Mouse (Mus musculus): ENCODE data around the gene Psen2. TPM values are rescaled to one million over a fixed set of nuclear protein-coding genes. Genes with fewer than 3 reads are reported as not detected.

Psen2 gene
- polyA plus RNA-seq, 1 experiment from 2014 or later: 15.6 TPM

DNA sequence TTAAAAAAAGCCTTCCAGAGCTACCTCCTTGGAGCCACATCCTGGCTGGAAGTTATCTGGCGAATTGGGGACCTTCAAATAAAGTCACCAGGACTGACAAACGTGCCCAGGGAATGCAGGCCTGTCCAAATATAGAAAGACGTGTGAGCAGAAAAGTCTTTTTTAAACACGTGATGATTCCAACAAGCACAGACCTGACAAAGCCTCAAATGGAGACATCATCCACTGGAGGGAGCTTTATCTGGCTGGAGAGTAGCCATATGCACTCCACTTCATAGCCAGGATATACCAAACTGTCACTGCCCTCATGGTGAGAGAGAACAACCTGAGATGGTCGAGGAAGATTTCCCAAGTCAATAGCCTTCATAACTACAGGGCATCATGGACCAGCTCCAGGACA lies 77.4 kb downstream of the Psen2 start:
- Histone ChIP-seq H3K4me3 (no peak overlapping the region), H3K36me3 (no peaks in the 10 kb centered on the region), H3K27me3 (ENCODE audit: insufficient read depth, poor library complexity, severe bottlenecking) (peaks cover 5% of the 10 kb centered on the region; the same call in 1 of the 2 replicates), H3K4me1 (peaks cover 26% of the 10 kb centered on the region), H3K27ac (peak overlapping the region; percentile 72), H3K9me3 (no peaks in the 10 kb centered on the region)
- WGBS: 57% methylated on average over 5 of the region's 5 CpGs
- no peak for DNase-seq (ENCODE audit: low spot score)

DNA sequence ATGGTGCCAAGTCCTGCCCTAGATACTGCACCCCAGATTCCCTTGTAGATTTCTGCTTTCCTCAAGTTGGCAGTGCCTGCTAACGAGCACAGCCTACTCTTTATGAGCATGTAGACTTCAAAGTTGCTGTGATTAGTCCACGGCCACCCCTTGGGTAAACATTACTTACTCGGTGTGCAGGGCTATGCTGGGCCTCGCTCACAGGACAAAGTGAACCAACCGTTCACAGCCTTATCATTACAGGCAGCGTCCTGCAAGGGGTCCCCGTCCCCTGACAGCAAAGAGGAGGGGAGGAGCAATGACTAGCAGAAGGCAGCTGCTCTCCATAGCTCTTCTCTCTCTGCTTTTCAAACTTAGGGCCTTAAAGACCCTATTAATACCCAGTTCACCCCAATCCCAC lies 78.5 kb downstream of the Psen2 start:
- 33% methylated on average over 7 of the region's 7 CpGs for WGBS
- H3K27ac ChIP-seq: peak overlapping the region; percentile 72; the same call in 1 of the 2 replicates
- H3K4me1 ChIP-seq: peaks cover 31% of the 10 kb centered on the region

DNA sequence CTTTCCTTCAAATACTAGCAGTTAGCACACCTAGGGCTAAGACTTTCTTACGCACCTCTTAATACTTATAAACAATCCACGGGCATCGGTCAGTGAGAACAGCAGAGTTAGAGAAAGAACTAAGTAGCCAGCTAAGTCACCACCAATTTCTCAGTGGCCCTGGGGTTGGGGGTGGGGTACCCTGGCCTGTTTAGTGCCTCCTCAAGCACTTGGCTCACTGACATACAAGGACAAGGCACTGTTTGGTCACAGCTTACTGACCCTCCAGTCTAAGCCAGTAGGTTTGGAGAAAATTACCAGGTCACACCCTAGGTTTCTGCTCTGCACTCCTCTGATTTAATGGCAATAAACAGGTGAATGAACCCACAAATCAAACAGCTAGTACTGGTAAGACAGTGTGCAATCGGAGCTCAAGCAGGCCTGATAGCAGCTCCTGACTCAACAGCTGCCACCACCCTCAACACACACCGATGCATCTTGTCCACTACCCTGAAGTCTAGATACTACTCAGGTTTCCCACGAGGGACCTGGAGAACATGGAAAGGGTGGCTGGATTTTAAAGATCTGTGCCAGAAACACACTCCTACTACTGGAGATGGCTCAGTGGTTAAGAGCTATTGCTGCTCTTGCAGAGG lies 79.6 kb downstream of the Psen2 start:
- Histone ChIP-seq H3K36me3 (no peaks in the 10 kb centered on the region), H3K4me1 (peaks cover 33% of the 10 kb centered on the region), H3K9me3 (no peaks in the 10 kb centered on the region), H3K27ac (no peak overlapping the region), H3K27me3 (ENCODE audit: insufficient read depth, poor library complexity, severe bottlenecking) (0 out of 2 replicates have a peak, but pooled peaks cover 2% of the 10 kb centered on the region), H3K4me3 (no peak overlapping the region)
- WGBS: 84% methylated on average over 6 of the region's 6 CpGs
- DNase-seq (ENCODE audit: low spot score): no peak

More for the DNA sequence above, 78.5 kb downstream of the Psen2 start:
- Histone ChIP-seq H3K27me3 (ENCODE audit: insufficient read depth, poor library complexity, severe bottlenecking) (no peaks in the 10 kb centered on the region), H3K9me3 (no peaks in the 10 kb centered on the region), H3K36me3 (no peaks in the 10 kb centered on the region), H3K4me3 (no peak overlapping the region)
- no peak for DNase-seq (ENCODE audit: low spot score)

DNA sequence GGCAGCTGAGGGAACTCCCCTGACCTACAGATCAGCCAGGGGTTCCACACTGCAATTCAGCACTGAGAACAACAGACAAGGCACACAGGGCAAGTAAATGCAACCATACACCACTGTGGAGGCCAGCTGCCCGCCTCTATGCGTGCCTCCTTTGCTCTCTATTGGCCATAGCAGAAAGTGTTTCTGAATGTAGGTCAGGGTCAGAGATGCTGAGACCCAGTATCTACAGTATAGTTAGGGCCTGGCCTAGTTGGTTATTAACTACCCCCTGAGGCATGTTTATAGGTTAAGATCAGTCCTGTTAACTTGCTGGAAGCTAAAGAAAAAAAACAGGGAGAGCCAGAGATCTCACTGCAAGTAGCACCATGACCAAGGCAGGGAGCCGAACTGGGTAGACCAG lies 80.5 kb downstream of the Psen2 start:
- peaks cover 33% of the 10 kb centered on the region for H3K4me1 ChIP-seq
- WGBS: 72% methylated on average over 3 of the region's 3 CpGs

DNA sequence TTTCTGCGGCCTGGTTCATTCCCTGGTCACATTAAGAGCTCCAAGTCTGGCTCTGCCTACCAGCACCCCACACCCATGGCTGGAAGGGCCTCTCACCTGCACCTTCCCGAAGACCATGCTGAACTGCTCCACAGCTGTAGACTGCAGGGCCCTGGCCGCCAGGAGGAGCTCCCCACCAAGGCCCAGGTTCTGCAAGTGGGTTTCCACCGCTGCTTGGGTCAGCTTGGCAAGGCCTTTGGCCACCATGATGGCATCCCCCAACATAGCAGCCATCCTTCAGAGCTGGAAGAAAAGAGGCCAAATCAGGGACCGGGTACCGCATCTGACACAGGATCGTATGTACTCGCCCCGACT lies 81.3 kb downstream of the Psen2 start:
- H3K4me1 ChIP-seq: peaks cover 33% of the 10 kb centered on the region
- 0 out of 2 replicates have a peak, but pooled peaks cover 6% of the 10 kb centered on the region for H3K27me3 ChIP-seq (ENCODE audit: insufficient read depth, poor library complexity, severe bottlenecking)
- no peak overlapping the region for H3K4me3 ChIP-seq
- WGBS: 85% methylated on average over 9 of the region's 9 CpGs
- H3K9me3 ChIP-seq: no peaks in the 10 kb centered on the region
- no peaks in the 10 kb centered on the region for H3K36me3 ChIP-seq
- H3K27ac ChIP-seq: no peak overlapping the region
- DNase-seq (ENCODE audit: low spot score): no peak

More for the DNA sequence above, 80.5 kb downstream of the Psen2 start:
- 0 out of 2 replicates have a peak, but pooled peaks cover 6% of the 10 kb centered on the region for H3K27me3 ChIP-seq (ENCODE audit: insufficient read depth, poor library complexity, severe bottlenecking)
- no peak for DNase-seq (ENCODE audit: low spot score)
- no peaks in the 10 kb centered on the region for H3K36me3 ChIP-seq
- H3K27ac ChIP-seq: no peak overlapping the region
- H3K4me3 ChIP-seq: no peak overlapping the region
- H3K9me3 ChIP-seq: no peaks in the 10 kb centered on the region

DNA sequence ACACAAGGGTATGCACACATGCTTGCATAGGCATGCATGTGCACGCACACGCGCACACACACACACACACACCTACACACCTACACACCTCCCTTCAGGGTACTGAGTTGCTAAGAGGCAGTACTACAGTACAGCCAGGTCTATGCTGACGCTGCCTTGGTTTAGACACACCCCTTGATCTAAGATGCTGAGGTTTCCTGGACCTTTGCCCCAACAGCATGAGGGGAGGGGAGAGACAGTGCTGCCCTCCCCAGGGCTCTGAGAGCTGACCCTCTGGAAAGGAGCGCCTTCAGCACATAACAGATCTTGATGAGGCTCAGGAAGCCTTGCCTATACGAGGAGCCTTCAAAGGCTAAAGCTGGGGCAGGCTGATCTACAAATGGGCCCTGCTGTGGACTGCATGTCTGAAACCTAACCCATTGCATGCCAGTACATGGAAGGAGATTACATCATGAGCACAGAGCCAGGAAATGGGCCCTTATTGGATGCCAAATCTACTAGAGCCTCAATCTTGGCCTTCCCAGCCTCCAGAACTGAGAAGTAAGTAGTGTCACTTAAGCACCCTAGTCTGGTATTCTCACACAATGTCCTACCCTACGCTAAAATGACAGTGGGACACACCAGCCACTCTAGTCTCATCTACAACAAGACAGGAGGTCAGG lies 81.8 kb downstream of the Psen2 start:
- peaks cover 30% of the 10 kb centered on the region for H3K4me1 ChIP-seq
- no peaks in the 10 kb centered on the region for H3K36me3 ChIP-seq
- no peaks in the 10 kb centered on the region for H3K9me3 ChIP-seq
- H3K4me3 ChIP-seq: no peak overlapping the region
- no peak overlapping the region for H3K27ac ChIP-seq
- 84% methylated on average over 7 of the region's 7 CpGs for WGBS
- 0 out of 2 replicates have a peak, but pooled peaks cover 6% of the 10 kb centered on the region for H3K27me3 ChIP-seq (ENCODE audit: insufficient read depth, poor library complexity, severe bottlenecking)
- no peak for DNase-seq (ENCODE audit: low spot score)

DNA sequence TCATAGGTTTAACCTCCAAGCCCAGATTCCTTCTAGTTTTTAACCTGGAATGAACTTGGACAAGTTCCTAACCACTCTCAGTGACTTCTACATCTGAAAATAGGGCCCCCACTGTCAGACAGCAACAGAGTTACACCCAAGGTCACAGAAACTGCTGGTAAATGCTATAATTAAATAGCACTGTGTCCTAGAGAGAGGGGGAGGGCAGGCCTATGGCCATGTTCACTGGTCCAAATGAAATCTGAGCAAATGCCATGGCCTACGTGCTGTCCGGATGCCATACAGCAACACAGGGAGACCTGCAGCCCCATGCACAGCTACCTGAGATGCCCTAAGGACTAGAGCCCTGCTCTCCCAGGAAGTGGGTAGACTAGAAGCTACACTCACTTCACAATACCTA lies 83.4 kb downstream of the Psen2 start:
- WGBS: 80% methylated on average over 2 of the region's 2 CpGs
- peak overlapping the region; percentile 47; the same call in 1 of the 2 replicates for H3K27ac ChIP-seq

DNA sequence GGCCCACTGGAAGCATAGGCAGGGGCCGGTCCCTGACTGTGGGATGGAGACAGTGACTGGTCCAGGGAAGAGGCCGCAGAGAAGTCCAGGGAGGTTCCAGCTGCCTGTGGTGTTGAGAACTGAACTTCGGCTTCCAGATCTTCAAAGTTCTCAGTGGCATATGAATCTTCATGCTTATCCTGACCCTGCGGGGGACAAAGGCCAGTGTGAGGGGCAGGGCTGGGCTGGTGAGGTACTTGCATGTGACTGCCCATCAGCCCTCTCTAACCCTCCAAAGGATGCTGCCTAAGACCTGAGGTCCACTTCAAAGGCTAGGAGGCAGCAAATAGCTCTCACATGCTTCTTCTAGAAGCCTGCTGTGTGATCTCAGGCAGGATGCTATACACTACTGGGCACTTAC lies 84.1 kb downstream of the Psen2 start:
- Histone ChIP-seq H3K4me1 (peaks cover 10% of the 10 kb centered on the region; the same call in 1 of the 2 replicates), H3K27ac (no peak overlapping the region), H3K4me3 (no peak overlapping the region), H3K27me3 (ENCODE audit: insufficient read depth, poor library complexity, severe bottlenecking) (peaks cover 6% of the 10 kb centered on the region; the same call in 1 of the 2 replicates), H3K36me3 (no peaks in the 10 kb centered on the region), H3K9me3 (no peaks in the 10 kb centered on the region)
- WGBS: 88% methylated on average over 4 of the region's 4 CpGs
- no peak for DNase-seq (ENCODE audit: low spot score)

More for the DNA sequence above, 83.4 kb downstream of the Psen2 start:
- DNase-seq (ENCODE audit: low spot score): no peak
- Histone ChIP-seq H3K9me3 (no peaks in the 10 kb centered on the region), H3K4me1 (peaks cover 14% of the 10 kb centered on the region), H3K36me3 (no peaks in the 10 kb centered on the region), H3K4me3 (no peak overlapping the region), H3K27me3 (ENCODE audit: insufficient read depth, poor library complexity, severe bottlenecking) (0 out of 2 replicates have a peak, but pooled peaks cover 6% of the 10 kb centered on the region)

DNA sequence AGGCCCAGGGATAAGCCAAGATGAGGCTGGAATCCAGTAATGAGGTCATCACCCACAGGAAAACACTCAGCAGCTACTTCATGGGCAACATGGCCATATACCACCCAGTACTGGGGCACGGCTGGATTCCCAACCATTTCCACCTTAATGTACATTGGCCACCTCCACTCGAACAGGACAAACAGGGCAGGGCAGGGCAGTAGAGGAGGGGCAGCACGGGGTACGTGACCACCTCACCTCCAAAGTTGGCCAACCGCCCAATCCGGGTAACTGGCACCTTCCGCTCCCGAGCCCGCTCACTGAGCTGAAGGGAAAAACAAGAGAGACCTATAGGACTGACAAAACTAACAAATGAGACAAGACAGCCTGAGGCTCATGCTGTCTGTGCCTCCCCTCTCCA lies 84.9 kb downstream of the Psen2 start:
- 88% methylated on average over 9 of the region's 9 CpGs for WGBS
- peaks cover 6% of the 10 kb centered on the region; the same call in 1 of the 2 replicates for H3K27me3 ChIP-seq (ENCODE audit: insufficient read depth, poor library complexity, severe bottlenecking)
- no peaks in the 10 kb centered on the region for H3K9me3 ChIP-seq

More for the DNA sequence above, 84.9 kb downstream of the Psen2 start:
- DNase-seq (ENCODE audit: low spot score): no peak
- peaks cover 10% of the 10 kb centered on the region; the same call in 1 of the 2 replicates for H3K4me1 ChIP-seq
- H3K27ac ChIP-seq: no peak overlapping the region
- no peaks in the 10 kb centered on the region for H3K36me3 ChIP-seq
- no peak overlapping the region for H3K4me3 ChIP-seq

Other genes with a start within 250 kb of the Psen2 start
- 4.0 and 8.2 TPM in 2 replicates for gene Coq8a, start 63.8 kb downstream of the Psen2 start, polyA plus RNA-seq (2016; fragmentation: Nextera tagmentation; extraction: Ambion mirVana)
- 4.0 and 4.6 TPM in 2 replicates for gene Itpkb, start 67.0 kb upstream of the Psen2 start, polyA plus RNA-seq (2016; fragmentation: Nextera tagmentation; extraction: Ambion mirVana)
- gene Stum, start 220.1 kb upstream of the Psen2 start, polyA plus RNA-seq (2016; fragmentation: Nextera tagmentation; extraction: Ambion mirVana): 0.26 and 0.64 TPM in 2 replicates

Measured in heart, embryonic 10.5 days (tissue).